Mouse (Mus musculus): ENCODE results near the gene Ttc16. TPM values are rescaled to one million over a fixed set of nuclear protein-coding genes. Genes with fewer than 3 reads are reported as not detected.
A peak's percentile ranks its signal among the peaks of the same experiment; 100 is the strongest.

Ttc16 gene
- polyA plus RNA-seq, 1 experiment from 2014 or later, result 0.50 TPM

GRCm38 (mm10) chr2:32811959-32812358, 36.5 kb upstream of the Ttc16 start:
- WGBS, result 85% methylated on average over 8 of the region's 8 CpGs
- Histone ChIP-seq H3K4me1 (peaks cover 2% of the 10 kb centered on the region; the same call in 1 of the 2 replicates), H3K36me3 (peaks cover 85% of the 10 kb centered on the region), H3K27ac (replicated peaks) (no peak overlapping the region), H3K4me3 (replicated peaks) (no peak overlapping the region), H3K27me3 (replicated peaks) (no peaks in the 10 kb centered on the region), H3K4me2 (no peak overlapping the region), H3K9ac (replicated peaks) (no peak overlapping the region), H3K9me3 (replicated peaks) (no peaks in the 10 kb centered on the region)
- ATAC-seq (ENCODE audit: low FRiP score), result no peak

GRCm38 (mm10) chr2:32808816-32809566, 33.6 kb upstream of the Ttc16 start:
- Histone ChIP-seq H3K9me3 (replicated peaks) (no peaks in the 10 kb centered on the region), H3K4me1 (no peaks in the 10 kb centered on the region), H3K4me2 (no peak overlapping the region), H3K4me3 (replicated peaks) (no peak overlapping the region), H3K27ac (replicated peaks) (no peak overlapping the region), H3K9ac (replicated peaks) (no peak overlapping the region), H3K36me3 (peaks cover 91% of the 10 kb centered on the region), H3K27me3 (replicated peaks) (no peaks in the 10 kb centered on the region)
- 93% methylated on average over 14 of the region's 14 CpGs for WGBS
- ATAC-seq (ENCODE audit: low FRiP score), result no peak

GRCm38 (mm10) chr2:32798251-32798962, 23.0 kb upstream of the Ttc16 start:
- H3K27ac ChIP-seq (replicated peaks), result no peak overlapping the region
- H3K4me1 ChIP-seq, result no peaks in the 10 kb centered on the region
- WGBS, result 73% methylated on average over 10 of the region's 10 CpGs

GRCm38 (mm10) chr2:32795748-32796418, 20.4 kb upstream of the Ttc16 start:
- WGBS, result 69% methylated on average over 13 of the region's 13 CpGs
- Histone ChIP-seq H3K27me3 (replicated peaks) (no peaks in the 10 kb centered on the region), H3K4me2 (no peak overlapping the region), H3K9me3 (replicated peaks) (no peaks in the 10 kb centered on the region), H3K4me1 (no peaks in the 10 kb centered on the region), H3K27ac (replicated peaks) (no peak overlapping the region), H3K9ac (replicated peaks) (no peak overlapping the region), H3K36me3 (peaks cover 92% of the 10 kb centered on the region), H3K4me3 (replicated peaks) (no peak overlapping the region)
- no peak for ATAC-seq (ENCODE audit: low FRiP score)

More at GRCm38 (mm10) chr2:32798251-32798962, 23.0 kb upstream of the Ttc16 start:
- ATAC-seq (ENCODE audit: low FRiP score), result no peak
- Histone ChIP-seq H3K27me3 (replicated peaks) (no peaks in the 10 kb centered on the region), H3K4me3 (replicated peaks) (no peak overlapping the region), H3K36me3 (peaks cover 96% of the 10 kb centered on the region), H3K4me2 (no peak overlapping the region), H3K9ac (replicated peaks) (no peak overlapping the region), H3K9me3 (replicated peaks) (no peaks in the 10 kb centered on the region)

DNA sequence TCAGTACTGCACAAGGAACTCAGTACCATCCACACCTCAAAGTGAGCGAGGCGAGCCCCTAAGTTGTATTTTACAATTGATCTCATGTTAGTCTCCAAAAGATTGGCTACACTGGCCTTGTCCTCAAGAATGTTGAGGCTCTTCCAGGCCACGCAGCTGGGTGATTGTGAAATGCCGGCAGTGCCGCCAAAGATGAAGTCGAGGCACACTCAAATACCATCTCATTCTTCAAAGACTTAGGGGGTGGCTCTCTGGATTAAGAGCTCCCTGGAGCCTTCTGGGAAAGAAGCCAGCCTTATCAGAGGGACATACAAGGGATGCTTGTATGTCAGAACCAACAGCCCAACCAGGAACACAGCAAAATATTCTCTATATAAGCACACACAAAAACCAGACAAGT, 15.9 kb upstream of the Ttc16 start:
- Histone ChIP-seq H3K9me3 (replicated peaks) (no peaks in the 10 kb centered on the region), H3K9ac (replicated peaks) (no peak overlapping the region), H3K27me3 (replicated peaks) (no peaks in the 10 kb centered on the region), H3K4me3 (replicated peaks) (no peak overlapping the region), H3K4me2 (no peak overlapping the region), H3K36me3 (peaks cover 70% of the 10 kb centered on the region), H3K4me1 (no peaks in the 10 kb centered on the region), H3K27ac (replicated peaks) (no peak overlapping the region)
- 80% methylated on average over 6 of the region's 6 CpGs for WGBS
- no peak for ATAC-seq (ENCODE audit: low FRiP score)

DNA sequence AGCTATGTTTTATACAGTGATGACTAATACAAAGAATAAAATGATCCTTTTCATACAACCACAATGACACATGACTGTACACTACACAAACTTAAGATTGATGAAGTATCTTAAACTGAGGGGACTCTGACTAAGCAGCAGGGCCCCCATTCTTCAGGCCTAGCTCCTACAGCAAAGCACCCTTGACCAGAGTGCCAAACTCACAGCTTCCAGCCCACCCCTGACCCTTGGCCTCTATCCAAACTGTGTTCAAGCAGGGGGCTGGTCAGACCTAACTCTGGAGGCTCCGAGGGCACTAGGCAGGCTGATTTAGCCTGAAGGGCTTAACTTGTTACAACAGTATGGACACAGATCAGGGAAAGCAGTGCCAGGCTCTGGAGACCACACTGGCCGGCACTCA, 13.1 kb upstream of the Ttc16 start:
- peaks cover 44% of the 10 kb centered on the region for H3K36me3 ChIP-seq
- no peak for ATAC-seq (ENCODE audit: low FRiP score)
- no peak overlapping the region for H3K27ac ChIP-seq (replicated peaks)
- H3K4me2 ChIP-seq, result no peak overlapping the region
- peaks cover 3% of the 10 kb centered on the region; the same call in 1 of the 2 replicates for H3K4me1 ChIP-seq
- no peak overlapping the region for H3K4me3 ChIP-seq (replicated peaks)
- no peaks in the 10 kb centered on the region for H3K27me3 ChIP-seq (replicated peaks)
- no peaks in the 10 kb centered on the region for H3K9me3 ChIP-seq (replicated peaks)
- WGBS, result 68% methylated on average over 2 of the region's 2 CpGs
- no peak overlapping the region for H3K9ac ChIP-seq (replicated peaks)

GRCm38 (mm10) chr2:32787176-32787575, 11.7 kb upstream of the Ttc16 start:
- Histone ChIP-seq H3K9ac (replicated peaks) (no peak overlapping the region), H3K4me1 (peaks cover 3% of the 10 kb centered on the region; the same call in 1 of the 2 replicates), H3K27me3 (replicated peaks) (no peaks in the 10 kb centered on the region), H3K4me3 (replicated peaks) (no peak overlapping the region), H3K4me2 (no peak overlapping the region), H3K9me3 (replicated peaks) (no peaks in the 10 kb centered on the region), H3K27ac (replicated peaks) (no peak overlapping the region), H3K36me3 (peaks cover 33% of the 10 kb centered on the region)
- 68% methylated on average over 6 of the region's 6 CpGs for WGBS
- no peak for ATAC-seq (ENCODE audit: low FRiP score)

DNA sequence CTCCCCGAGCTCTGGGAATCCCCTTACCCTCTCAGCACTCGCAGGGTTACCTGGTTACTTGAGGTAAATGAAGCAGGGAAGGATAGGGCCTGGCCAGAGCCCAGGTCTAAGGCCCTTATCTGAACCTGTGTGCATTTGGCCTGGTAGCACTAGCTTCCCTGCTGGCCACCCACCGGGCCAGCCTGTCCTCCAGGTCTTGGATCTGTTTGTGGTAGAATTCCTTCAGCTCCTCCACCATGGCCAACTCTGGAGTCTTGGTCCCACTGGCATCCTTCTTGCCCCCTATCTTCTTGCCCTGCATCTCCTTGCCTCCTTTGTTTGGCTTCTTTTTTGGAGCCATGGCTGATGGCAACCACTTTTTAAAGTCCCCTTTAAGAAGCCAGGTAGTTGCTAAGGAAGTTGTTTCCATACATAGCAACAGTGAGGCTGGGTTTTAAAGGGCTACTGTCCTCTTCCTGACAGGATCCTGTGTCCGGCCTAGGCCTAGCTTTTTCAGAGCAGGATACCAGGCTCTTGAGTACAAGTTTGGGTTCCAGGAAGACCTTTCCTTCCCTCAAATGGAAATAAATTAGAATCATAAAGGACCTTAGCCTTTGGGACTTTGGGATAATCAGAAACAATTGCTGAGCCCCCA, 8.7 kb upstream of the Ttc16 start, which contains the start of gene Cfap157:
Gene Cfap157, minus strand, starts transcription at position 381 of the 634 bp plus-strand sequence.
- Histone ChIP-seq H3K4me2 (peak within 1 kb of the TSS; percentile 41), H3K4me1 (peaks cover 3% of the 10 kb centered on the region; the same call in 1 of the 2 replicates), H3K4me3 (replicated peaks) (no peak within 1 kb of the TSS), H3K9ac (replicated peaks) (no peak within 1 kb of the TSS), H3K27ac (replicated peaks) (no peak within 1 kb of the TSS; the same call in 1 of the 2 replicates), H3K9me3 (replicated peaks) (no peaks in the 10 kb centered on the region), H3K36me3 (peaks cover 7% of the 10 kb centered on the region), H3K27me3 (replicated peaks) (no peaks in the 10 kb centered on the region)
- 73% methylated on average over 4 of the region's 4 CpGs for WGBS
- ATAC-seq (ENCODE audit: low FRiP score), result no peak

GRCm38 (mm10) chr2:32781710-32782109, 6.3 kb upstream of the Ttc16 start:
- no peak overlapping the region for H3K27ac ChIP-seq (replicated peaks)
- H3K4me3 ChIP-seq (replicated peaks), result no peak overlapping the region
- H3K4me2 ChIP-seq, result no peak overlapping the region
- 86% methylated on average over 6 of the region's 6 CpGs for WGBS
- no peak overlapping the region for H3K9ac ChIP-seq (replicated peaks)
- H3K9me3 ChIP-seq (replicated peaks), result no peaks in the 10 kb centered on the region
- H3K27me3 ChIP-seq (replicated peaks), result no peaks in the 10 kb centered on the region
- H3K36me3 ChIP-seq, result no peaks in the 10 kb centered on the region
- peaks cover 4% of the 10 kb centered on the region for H3K4me1 ChIP-seq
- no peak for ATAC-seq (ENCODE audit: low FRiP score)

- H3K9me3 ChIP-seq (replicated peaks), result no peaks in the 10 kb centered on the region
- H3K4me1 ChIP-seq, result peaks cover 19% of the 10 kb centered on the region
- no peak overlapping the region for H3K9ac ChIP-seq (replicated peaks)
- no peak overlapping the region for H3K4me2 ChIP-seq
- no peak overlapping the region for H3K4me3 ChIP-seq (replicated peaks)
- no peaks in the 10 kb centered on the region for H3K36me3 ChIP-seq
- H3K27me3 ChIP-seq (replicated peaks), result 0 out of 2 replicates have a peak, but pooled peaks cover 4% of the 10 kb centered on the region
- no peak for ATAC-seq (ENCODE audit: low FRiP score)
- no peak overlapping the region for H3K27ac ChIP-seq (replicated peaks)
- 94% methylated on average over 6 of the region's 6 CpGs for WGBS
Observed at GRCm38 (mm10) chr2:32779714-32780113, 4.3 kb upstream of the Ttc16 start.

GRCm38 (mm10) chr2:32779131-32779530, 3.7 kb upstream of the Ttc16 start:
- 23% methylated on average over 8 of the region's 8 CpGs for WGBS
- Histone ChIP-seq H3K27ac (replicated peaks) (no peak overlapping the region), H3K4me1 (peaks cover 20% of the 10 kb centered on the region), H3K4me3 (replicated peaks) (no peak overlapping the region), H3K4me2 (no peak overlapping the region), H3K36me3 (no peaks in the 10 kb centered on the region), H3K9me3 (replicated peaks) (no peaks in the 10 kb centered on the region), H3K9ac (replicated peaks) (no peak overlapping the region), H3K27me3 (replicated peaks) (0 out of 2 replicates have a peak, but pooled peaks cover 4% of the 10 kb centered on the region)
- no peak for ATAC-seq (ENCODE audit: low FRiP score)

All from neural tube, embryonic 15.5 days (tissue).